Mouse (Mus musculus) B cell, adult 2 months (primary cell): Measurements from ENCODE around the gene Cd300a.

Experiments
- DNase-seq, 2 experiments: peaks; one replicate each; pipeline ENCODE4 v3.0.0; 2022

Gene Cd300a

DNA sequence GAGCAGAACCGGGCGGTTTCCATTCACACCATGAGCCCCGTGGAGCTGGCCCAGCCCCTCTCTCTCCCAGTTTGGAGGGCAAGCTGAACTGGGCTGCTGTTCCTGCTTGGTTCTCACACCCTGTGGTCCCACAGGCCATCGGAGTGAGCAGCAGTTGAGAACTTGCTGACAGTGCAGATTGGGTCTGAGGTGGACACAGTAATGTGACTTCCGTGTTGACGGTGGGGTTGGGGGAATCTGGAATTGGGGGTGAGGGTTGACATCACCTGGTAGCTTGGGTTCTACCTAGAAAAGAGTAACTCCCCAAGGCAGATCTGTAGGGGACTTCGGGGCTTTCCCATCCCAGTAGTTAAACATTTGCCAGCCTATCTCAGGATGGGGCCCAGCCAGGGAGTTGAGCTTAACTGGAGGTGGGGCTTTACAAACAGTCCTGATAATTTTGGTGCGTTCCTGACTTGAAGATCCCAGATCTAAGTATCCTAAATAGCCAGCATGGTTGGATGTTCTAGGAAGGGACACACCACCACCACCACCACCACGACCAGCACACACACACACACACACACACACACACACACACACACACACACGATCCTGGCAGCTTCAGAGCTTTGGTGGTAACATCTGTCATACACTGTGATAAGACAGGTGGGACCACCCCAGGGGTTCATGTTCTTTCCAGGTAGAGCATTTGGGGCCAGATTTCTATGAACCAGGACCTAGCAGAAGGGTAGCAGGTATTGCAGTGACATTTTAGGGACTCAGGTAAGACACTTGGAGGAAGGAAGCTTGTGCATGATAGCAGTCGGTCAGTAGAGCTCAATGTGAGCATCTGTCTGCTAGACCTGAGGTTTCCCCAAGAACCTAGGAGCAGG lies 22.2 kb upstream of the Cd300a start:
- DNase-seq, result no peak

DNA sequence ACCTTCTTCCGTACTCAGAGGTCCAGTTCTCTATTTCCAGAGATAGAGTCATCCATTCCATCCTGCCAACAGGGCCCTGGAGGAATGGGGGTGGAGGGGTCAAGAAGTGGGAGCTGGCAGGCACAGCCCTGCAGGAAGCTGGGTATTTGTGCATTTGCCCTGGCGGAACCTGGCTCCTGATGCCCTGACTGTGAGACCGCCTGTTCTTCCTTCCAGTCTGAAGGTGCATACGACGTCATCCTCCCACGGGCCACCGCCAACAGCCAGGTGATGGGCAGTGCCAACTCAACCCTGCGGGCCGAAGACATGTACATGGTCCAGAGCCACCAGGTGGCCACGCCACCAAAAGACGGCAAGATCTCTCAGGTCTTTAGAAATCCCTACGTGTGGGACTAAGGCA lies 21.6 kb upstream of the Cd300a start:
- DNase-seq, result no peak

DNA sequence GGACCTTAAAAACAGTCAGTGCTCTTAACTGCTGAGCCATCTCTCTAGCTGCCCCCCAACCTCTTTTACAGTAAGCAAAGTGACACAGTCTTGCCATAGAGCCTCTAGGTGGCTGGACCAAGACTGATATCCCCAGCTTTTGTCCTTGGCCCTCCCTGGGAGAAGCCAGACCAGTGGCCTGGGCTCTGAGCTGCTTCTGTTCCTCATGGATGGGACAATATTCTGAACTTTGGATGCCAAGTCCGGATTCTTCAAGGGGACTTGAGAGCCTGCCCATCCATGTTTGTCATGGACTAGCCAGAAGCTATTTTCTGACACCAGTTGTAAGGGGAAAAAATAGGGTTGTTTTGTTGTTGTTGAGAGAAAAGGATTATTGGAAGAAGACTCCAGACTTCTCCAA lies 20.1 kb upstream of the Cd300a start:
- no peak for DNase-seq

DNA sequence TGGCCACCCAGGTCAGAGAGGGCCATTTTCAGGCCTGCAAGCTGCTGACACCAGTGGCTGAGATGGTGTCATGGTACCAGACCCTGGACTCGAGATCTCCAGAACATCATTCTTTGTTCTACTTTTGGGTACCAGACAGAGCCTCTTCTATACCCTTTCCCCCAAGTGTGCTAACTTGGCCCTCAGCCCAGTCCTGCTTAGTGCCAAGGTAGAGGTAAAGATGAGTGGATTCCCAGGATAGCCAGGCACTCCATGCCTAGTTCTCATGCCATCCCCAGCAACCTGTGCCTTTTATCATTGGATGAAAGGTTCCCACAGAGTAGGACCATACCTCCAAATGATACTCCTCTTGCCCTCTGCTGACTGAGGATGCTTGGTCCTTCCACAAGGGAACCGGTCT lies 18.3 kb upstream of the Cd300a start:
- DNase-seq, result no peak

DNA sequence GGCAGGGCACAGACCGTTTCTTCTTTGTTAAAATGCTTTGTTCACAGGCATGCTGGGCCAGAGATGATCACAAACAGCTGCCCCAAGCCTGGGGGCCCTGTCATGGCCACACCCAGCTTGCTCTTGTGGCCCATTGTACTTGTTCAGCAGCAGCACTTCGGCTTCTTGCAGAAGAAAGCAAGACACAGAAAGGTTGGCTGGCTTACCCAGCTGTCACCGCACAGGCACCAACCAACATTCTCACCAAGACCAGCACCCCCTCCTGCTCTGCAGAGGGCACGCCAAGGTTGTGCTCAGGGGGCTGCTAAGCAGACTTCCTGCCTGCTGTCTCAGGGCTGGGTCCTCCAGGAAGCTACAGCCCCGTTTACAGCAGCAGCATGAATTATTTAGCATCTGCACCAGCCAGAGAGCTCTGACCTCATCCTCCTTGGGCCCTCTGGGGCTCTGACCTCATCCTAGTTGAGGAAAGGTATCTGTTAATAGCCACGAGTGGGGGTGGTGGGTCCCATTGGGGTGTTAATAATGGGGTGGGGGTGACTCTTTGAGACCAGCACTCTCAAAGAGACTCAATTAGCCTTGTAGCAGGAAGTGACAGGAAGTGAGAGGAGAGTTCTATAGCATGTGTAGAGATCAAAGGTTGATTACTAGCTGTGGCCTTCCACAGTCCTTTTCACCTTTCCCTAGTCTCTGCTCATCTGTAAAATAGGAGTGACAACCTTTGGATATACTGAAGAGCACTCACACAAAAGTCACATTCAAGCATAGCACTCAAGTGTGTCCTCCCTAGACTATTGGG lies 16.6 kb upstream of the Cd300a start:
- DNase-seq, result no peak

DNA sequence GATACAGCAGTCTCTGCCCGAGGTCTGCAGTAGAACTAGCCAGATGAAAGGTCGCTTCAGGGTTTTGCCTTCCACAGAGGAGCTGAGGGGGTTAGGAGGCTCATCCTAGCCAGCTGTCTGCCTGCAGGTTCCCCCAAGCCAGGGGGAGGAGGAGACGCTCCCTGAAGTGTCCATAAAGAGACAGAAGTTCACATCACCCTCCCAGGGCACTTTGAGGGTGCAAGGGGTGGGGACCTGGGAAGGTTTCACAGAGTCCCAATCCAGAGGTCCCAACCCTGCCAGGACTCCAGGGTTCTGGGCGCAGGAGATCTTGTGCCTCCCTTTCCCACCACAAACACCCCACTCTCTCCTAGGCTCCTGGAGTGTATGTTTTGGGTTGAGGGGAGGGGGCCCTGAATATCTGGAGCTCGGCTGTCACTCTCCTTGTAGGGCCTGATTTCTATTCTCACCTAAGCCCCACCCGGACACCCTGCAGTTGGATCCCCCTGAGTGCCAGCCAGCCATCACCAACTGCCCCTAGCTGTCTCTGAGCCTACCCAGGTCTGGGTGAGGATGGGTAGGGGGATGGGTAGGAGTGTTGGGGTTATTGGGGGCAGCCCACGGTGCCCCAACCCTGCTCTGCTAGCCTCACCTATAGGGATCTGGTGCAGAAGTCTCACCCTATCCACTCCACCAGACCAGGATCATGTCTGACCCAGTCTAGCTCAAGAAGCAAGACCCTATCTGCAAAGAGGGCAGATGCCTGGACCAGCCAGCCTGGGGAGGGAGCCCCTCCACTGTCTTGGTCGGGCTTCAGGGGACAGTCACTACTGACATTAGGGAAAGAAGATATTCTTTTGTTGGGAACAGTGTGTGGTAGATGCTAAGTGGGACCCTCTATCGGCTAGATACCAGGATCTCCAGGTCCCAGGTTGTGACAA lies 15.4 kb upstream of the Cd300a start:
- DNase-seq, result no peak

DNA sequence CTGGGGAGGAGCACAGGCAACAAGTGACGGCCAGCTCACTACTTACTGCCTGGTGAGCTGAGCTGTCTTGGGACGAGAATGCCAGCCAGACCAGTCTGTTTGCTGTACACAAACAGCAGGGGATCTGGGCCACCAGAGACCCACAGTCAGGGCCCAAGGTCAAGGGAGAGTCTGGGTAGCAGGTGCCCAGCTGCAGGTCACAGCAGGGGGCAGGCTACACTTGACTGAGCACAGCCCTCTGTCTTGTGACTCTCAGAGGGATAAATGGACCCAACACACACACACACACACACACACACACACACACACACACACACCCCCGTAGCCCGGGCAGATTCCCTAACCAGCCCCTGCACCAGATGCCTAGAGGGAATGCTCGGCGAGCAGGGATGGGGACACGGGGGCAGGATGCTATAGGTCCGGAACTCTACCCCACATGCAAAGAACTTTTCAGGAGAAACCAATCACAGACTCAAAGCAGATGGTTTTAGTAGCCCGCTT lies 14.5 kb upstream of the Cd300a start:
- no peak for DNase-seq

DNA sequence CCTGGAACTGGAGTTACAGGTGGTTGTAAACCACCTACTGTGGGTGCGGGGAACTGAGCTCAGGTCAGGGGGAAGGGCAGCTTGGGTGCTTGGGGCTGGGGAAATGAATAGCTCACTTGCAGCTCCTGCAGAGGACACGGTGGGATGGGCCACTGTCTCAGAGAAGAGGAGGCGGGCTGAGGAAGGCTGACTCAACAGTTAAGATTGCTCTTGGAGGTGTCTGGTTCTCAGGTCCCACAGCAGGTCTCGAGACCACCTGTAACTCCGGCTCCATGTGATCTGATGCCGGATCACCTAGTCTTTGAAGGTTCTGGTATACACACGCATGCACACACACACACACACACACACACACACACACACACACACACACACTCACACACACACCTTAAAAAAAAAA lies 13.7 kb upstream of the Cd300a start:
- no peak for DNase-seq

DNA sequence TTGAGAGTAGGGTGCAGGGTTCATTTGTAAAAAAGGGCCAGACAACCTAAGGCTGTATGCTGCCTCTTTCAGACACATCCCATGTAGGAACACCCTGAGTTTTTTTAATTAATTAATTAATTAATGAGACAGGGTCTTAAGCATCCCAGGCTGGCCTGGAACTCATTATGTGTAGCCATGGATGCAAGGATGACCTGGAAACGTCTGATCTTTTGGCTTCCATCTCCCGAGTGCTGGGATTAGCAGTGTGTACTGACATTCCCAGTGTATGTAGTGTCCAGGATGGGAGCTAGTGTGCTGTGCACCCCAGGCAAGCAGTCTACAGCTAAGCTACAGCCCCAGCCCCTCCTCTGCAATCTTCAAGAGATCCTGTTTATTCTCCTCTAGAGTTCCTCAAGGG lies 13.2 kb upstream of the Cd300a start:
- DNase-seq, result no peak

DNA sequence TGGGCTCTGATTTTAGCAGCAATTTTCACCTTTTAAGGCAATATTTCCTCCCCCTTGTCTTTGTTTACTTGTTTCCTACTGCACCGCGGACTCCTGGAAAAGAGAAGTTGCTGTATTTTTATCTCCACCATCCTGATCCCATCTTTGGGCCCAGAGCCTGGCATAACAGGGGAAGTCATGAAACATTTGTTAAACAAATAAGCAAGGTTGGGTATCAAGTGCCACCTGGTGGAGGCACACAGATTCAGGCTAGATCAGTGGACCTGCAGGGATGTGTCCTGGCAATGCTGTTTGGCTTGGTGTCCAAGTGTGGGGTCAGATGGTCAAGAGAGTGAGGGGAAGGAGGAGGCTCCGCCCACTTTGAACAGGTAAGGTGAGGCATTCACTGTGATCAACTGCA lies 12.7 kb upstream of the Cd300a start:
- DNase-seq, result peak; percentile 35 to 52

DNA sequence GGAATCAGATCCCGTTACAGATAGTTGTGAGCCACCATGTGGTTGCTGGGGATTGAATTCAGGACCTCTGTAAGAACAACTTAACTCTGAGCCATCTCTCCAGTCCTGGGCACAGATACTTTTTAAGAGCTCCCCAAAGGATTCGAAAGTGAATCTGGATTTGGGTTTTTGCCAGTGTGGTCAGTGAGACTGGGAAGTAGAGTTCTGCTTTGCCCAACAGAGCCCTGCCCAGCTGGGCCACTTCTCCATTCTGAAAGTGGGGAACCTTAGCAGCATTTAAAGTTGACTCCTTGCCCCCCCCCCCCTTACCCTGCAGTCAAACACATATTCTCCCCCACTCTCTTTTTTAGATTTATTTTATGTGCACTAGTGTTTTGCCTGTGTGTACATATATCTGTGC lies 10.2 kb upstream of the Cd300a start:
- DNase-seq, result peak in 1 of 2 experiments; percentile 38

DNA sequence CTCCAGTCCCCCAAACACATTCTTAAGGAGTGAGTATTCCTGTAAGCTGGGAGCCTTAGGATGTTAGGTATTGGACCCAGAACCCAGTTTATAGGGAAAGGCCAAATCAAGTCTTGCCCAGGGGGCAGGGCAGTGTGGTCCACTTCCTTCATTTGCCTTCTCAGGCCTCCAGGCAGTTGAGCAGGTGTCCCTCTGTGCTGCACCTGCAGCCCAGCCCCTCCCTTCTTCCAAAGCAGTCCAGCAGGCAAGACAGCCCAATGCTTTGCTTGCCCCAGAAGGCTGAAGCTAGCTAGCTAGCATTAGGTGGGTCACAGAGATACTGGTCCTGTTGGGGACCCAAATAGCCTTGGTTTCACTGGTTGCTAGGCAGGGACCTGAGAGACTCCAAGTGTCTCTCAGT lies 9.7 kb upstream of the Cd300a start:
- DNase-seq, result no peak

DNA sequence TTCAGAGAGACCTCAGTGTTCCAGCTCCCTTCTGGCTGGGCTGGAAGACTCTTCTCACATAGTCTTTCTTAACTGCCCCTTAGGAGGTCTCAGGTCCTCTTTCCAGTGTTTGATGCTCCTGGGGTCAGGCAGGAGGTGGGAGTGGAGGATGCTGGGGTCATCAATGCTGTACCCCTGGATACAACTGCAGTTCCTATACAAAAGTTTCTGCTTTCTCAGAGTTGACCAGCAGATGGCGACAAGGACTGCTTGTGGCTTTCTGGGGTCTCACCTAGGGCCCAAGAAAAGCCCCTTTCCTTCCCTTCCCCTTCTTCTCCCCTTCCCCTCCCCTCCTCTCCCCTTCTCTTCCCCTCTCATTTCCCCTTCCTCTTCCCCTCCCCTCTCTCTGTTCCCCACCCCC lies 9.3 kb upstream of the Cd300a start:
- peak; percentile 57 to 60 for DNase-seq

DNA sequence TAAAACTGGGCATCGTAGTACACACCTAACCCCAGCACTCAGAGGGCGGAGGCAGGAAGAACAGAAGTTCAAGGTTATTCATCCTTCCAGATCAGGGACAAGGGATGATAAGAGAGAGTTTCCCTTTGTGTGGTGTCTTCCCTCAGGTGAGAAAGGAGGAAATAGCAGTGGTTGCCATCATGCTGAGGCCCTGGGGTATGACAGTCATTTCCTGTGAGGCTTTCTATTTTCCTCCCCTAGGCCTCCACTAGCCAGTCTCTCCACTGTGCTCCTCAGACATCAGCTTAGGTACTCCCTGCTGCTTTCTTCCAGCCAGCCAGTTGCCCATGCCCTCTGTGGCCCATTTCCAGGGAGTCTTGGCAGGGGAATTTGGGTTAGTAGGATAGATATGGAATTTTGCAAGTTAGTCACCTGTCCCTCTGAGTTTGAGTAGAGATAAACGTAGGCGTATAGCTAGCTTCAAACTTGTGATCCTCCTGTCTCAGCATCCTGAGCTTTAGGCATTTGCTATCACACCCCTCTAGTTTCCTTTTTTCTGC lies 6.5 kb upstream of the Cd300a start:
- peak in 1 of 2 experiments; percentile 19 for DNase-seq

DNA sequence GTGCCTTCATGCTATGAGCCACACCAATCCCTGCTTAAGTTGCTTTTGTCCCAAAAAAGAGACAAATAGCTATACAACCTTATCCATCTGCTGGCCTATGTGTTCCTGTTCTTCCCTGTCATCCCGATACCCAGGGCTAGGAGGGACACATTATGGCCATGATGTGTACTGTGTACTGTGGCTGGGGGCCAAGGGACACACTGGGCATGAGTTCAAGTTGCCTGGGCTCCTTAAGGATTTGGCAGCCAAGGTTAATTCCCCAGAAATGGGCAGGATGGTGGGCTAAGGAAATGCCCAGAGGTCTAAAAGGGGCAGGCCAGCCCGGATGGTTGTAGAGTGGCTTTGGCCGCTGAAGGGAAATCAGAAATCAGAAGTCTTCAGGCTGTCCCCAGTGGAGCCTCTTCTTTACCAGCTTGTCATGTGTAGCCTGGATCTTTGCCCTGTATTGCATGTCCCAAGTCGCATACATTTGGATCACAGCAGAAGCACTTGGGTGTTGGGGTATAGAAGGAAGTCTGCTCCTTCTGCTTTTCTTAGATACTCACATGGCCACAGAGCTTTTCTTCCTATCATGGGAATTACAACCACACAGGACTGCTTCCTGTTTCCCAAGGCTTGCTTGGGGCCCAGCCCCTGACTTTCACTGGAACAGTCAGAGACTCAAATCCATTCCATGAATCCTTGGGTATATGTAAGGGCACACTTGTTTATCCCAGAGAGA lies 5.3 kb upstream of the Cd300a start:
- no peak for DNase-seq

DNA sequence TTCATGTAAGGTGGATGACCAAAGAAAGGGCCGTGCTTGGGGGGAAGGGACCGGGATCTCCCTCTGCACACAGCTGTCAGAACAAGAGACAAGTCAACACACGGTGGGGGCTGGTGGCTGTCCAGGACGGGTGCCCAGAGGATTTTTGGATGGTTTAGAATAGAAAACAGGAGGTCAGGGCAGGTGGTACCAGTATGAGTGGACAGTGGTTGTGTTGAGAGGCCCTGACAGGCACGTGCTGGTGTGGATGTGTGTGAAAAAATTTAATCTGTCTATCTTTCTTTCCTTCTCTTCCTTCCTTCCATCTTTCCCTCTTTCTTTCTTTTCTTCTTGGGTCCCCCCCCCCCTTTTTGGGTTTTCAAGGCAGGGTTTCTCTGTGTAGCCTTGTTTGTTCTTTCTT lies 701 bp downstream of the Cd300a start:
- DNase-seq, result no peak

DNA sequence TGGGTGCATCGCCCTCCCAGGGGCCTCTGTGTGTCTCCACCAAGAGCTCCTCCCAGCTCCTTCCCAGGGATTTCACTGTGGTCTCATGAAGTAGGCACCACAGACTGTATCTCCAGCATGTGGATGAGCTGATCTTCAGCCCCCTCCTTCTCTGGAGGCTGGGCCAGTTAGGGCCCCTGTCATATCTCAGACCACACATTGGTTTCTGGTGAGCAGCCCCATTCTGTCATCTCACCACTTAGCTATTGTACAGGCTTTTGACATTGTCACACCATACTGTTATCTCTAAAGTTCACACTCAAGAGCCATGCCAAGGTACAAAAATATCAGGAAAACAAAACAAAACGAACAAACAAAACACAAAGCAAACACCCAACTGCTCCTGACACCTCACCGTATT lies 6.2 kb downstream of the Cd300a start:
- no peak for DNase-seq

DNA sequence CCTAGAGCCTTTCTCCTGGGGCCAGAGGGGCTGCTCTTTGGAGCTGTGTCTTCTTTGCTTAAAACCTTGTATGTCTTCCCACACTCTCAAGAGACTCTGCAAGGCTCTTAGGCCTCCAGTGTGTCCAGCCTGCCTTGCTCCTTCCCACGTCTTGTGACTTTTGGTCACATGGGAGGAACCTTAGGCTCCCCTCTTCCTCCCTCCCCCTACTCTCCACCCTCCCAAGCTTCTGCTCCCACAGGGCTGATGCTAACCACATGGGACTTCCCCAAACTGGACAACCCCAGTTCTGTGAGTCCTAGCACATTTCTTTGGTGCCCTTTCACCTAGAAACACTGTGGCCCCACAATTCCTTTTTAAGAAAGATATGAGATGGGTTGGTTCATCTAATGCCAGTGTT lies 8.2 kb downstream of the Cd300a start:
- no peak for DNase-seq

DNA sequence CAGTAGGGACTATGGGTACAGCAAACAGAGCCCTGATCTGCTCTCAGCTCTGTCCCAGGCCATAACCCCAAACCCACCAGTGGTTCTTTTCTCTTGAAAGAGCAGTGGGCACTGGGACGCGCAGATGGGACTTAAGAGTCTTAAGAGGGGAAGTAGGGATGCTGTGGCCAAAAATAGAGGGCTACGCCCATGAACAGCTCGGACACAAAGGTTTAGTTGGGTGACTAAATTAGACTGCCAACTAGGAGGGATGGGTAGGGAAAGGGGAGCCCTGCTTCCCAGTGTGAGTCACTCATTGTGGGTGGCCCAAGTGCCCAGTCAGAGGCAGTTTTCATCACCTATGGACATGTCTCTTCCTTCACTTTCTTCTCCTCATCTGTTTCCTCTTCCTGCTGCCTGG lies 13.4 kb downstream of the Cd300a start:
- no peak for DNase-seq

DNA sequence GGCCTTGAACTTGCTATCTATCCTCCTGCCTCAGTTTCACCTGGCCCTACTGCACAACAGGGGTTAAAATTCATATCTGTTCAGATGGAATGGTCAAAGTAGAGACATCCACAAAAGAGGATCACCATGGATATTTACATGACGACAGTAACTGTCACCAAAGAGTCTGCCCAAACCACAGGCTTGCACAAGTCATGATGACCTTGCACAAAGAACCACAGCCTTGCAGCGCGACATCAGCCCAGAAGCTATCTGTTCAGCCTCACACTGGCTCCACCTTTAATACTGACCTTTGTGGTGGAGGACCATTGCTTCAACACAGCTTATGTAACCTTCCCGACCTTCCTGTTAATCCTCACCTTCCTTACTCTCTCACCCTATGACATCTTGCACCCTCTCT lies 17.7 kb downstream of the Cd300a start:
- DNase-seq, result no peak

DNA sequence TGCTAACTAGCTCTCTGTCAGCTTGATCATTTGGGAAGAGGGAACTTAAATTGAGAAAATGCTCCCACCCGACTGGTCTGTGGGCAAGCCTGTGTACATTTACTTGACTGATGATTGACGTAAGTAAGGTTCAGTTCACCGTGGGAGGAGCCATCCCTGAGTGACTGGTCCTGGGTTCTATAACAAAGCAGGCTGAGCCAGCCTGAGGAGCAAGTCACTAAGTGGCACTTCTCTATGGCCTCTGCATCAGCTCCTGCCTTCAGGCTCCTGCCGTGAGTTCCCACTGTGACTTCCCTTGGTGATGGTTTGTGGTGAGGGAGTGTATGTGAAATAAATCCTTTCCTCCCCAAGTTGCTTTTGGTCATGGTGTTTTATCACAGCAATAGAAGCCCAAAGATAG lies 18.2 kb downstream of the Cd300a start:
- DNase-seq, result no peak

DNA sequence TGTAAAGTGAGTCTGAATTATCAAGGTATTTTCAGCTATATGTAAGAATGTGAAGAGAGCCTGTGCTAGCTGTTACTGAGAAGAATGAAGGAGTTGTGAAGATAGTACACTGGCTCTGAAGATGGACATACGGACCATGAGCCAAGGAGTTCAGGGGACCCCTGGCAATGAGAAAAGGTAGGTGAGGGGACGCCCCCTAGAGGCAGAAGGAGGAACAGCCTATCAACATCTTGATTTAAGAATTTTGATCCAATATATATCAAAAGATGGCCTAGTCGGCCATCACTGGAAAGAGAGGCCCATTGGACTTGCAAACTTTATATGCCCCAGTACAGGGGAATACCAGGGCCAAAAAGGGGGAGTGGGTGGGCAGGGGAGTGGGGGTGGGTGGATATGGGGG lies 19.7 kb downstream of the Cd300a start:
- DNase-seq, result peak; percentile 15 to 32
